Mouse (Mus musculus): ENCODE measurements at regions not wholly inside any gene's neighbourhood (a gene's known extent, or its start where the extent isn't known, plus 50 kb on each side); places are given as distances from the start of the nearest gene placed in this dataset.

- in situ Hi-C loops (cut with MboI; ENCODE audit: low pct_ligation_motif_present, low pct_unique_long_range_greater_than_20kb, low sequenced_read_pairs) = no loop called here
- H3K9me3 ChIP-seq (replicated peaks; ENCODE audit: low read length) = peaks cover 50% of the 10 kb centered on the region
- TF ChIP-seq IRF4 (IDR thresholded peaks at IDR 0.05; ENCODE audit: low read depth, low read length) (no peak), GABPA (IDR thresholded peaks at IDR 0.05; ENCODE audit: insufficient replicate concordance, low read depth, low read length) (no peak), CTCF (conservative IDR thresholded peaks at IDR 0.05 in 1 of 2, IDR thresholded peaks at IDR 0.05 in 1 of 2; ENCODE audit: low read depth in 2 of 2, low read length in 2 of 2) (no peak)
- H3K36me3 ChIP-seq (replicated peaks in 1 of 2; ENCODE audit: control insufficient read depth in 1 of 2, insufficient read depth in 1 of 2, low read length in 1 of 2) = no peaks in the 10 kb centered on the region
- no peaks in the 10 kb centered on the region for H3K79me2 ChIP-seq (replicated peaks; ENCODE audit: control insufficient read depth, extremely low read depth, insufficient read depth, poor library complexity, severe bottlenecking)
- no peaks in the 10 kb centered on the region for H3K27me3 ChIP-seq (replicated peaks)
- no peak overlapping the region for H3K4me3 ChIP-seq (replicated peaks in 1 of 3; ENCODE audit: low read depth in 2 of 3, low read length in 2 of 3, poor library complexity in 1 of 3)
- no peaks in the 10 kb centered on the region for H3K4me1 ChIP-seq (ENCODE audit: control insufficient read depth in 1 of 2, insufficient read depth in 2 of 2)
- H3K9ac ChIP-seq (ENCODE audit: insufficient read depth, low read depth) = no peak overlapping the region
- dilution Hi-C loops (cut with MboI; ENCODE audit: extremely low pct_ligation_motif_present, extremely low pct_unique_long_range_greater_than_20kb, low sequenced_read_pairs) = no loop called here
- H3K27ac ChIP-seq (ENCODE audit: insufficient read depth, low read depth) = no peak overlapping the region
- no peak overlapping the region for H3K4me2 ChIP-seq (ENCODE audit: insufficient read depth, low read depth, poor library complexity, severe bottlenecking)
- DNase-seq (ENCODE audit: extremely low read depth) = no peak
Measured at GRCm38 (mm10) chr7:78026992-78027615, 710.7 kb downstream of the Ntrk3 start.

DNA sequence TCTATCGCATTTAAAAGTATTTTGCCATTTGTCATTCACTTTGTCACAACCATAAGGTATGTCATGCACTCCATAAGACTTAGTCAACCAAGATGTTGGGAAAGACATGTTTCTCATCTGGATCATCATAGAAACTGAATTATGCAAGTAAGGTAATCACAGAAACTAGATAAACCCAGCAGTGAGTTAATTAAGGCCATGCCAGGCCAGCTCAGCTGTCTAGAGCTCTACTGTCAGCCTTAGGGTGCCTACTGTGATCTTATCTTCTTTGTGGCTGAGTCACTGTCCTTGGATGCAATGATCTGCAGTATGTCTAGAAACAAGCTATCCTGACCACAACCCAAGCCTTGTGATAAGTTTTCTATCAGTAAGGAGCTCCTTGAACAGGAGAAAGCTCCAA is 714.2 kb downstream of the Ntrk3 start:
- DNase-seq (ENCODE audit: extremely low read depth) = no peak
- Histone ChIP-seq H3K4me3 (replicated peaks in 1 of 3; ENCODE audit: low read depth in 2 of 3, low read length in 2 of 3, poor library complexity in 1 of 3) (no peak overlapping the region), H3K36me3 (replicated peaks in 1 of 2; ENCODE audit: control insufficient read depth in 1 of 2, insufficient read depth in 1 of 2, low read length in 1 of 2) (no peaks in the 10 kb centered on the region), H3K4me2 (ENCODE audit: insufficient read depth, low read depth, poor library complexity, severe bottlenecking) (no peak overlapping the region), H3K79me2 (replicated peaks; ENCODE audit: control insufficient read depth, extremely low read depth, insufficient read depth, poor library complexity, severe bottlenecking) (no peaks in the 10 kb centered on the region), H3K9ac (ENCODE audit: insufficient read depth, low read depth) (no peak overlapping the region), H3K9me3 (replicated peaks; ENCODE audit: low read length) (peaks cover 44% of the 10 kb centered on the region), H3K27ac (ENCODE audit: insufficient read depth, low read depth) (no peak overlapping the region), H3K27me3 (replicated peaks) (no peaks in the 10 kb centered on the region), H3K4me1 (ENCODE audit: control insufficient read depth in 1 of 2, insufficient read depth in 2 of 2) (no peaks in the 10 kb centered on the region)
- dilution Hi-C loops (cut with MboI; ENCODE audit: extremely low pct_ligation_motif_present, extremely low pct_unique_long_range_greater_than_20kb, low sequenced_read_pairs) (no loop called here), in situ Hi-C loops (cut with MboI; ENCODE audit: low pct_ligation_motif_present, low pct_unique_long_range_greater_than_20kb, low sequenced_read_pairs) (no loop called here)
- no peak for TF ChIP-seq CTCF (conservative IDR thresholded peaks at IDR 0.05 in 1 of 2, IDR thresholded peaks at IDR 0.05 in 1 of 2; ENCODE audit: low read depth in 2 of 2, low read length in 2 of 2)
- no peak for TF ChIP-seq USF2 (conservative IDR thresholded peaks at IDR 0.05; ENCODE audit: low read depth, low read length)

DNA sequence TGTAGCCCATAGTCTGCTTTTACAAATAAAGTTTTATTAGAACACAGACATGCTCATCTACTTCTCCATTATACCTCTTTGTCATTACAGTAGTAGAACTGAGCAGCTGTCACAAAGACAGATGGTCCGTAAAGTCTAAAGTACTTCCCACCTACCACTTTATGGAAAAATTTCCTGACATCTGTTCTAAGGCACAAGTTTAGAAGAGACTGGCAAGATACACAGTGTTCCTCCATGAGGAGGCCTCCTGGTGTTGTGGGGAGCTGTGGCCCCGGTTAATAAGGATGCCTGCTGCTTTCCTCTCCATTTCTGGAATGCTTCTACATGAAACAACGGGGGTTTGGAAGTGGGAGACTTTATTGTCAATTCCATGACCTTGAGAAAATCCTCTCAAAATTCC is 714.7 kb downstream of the Ntrk3 start:
- no peak overlapping the region for H3K27ac ChIP-seq (ENCODE audit: insufficient read depth, low read depth)
- no peak for DNase-seq (ENCODE audit: extremely low read depth)
- H3K4me3 ChIP-seq (replicated peaks in 1 of 3; ENCODE audit: low read depth in 2 of 3, low read length in 2 of 3, poor library complexity in 1 of 3) = no peak overlapping the region
- no peaks in the 10 kb centered on the region for H3K36me3 ChIP-seq (replicated peaks in 1 of 2; ENCODE audit: control insufficient read depth in 1 of 2, insufficient read depth in 1 of 2, low read length in 1 of 2)
- dilution Hi-C loops (cut with MboI; ENCODE audit: extremely low pct_ligation_motif_present, extremely low pct_unique_long_range_greater_than_20kb, low sequenced_read_pairs) = no loop called here
- no peaks in the 10 kb centered on the region for H3K79me2 ChIP-seq (replicated peaks; ENCODE audit: control insufficient read depth, extremely low read depth, insufficient read depth, poor library complexity, severe bottlenecking)
- no peak overlapping the region for H3K9ac ChIP-seq (ENCODE audit: insufficient read depth, low read depth)
- in situ Hi-C loops (cut with MboI; ENCODE audit: low pct_ligation_motif_present, low pct_unique_long_range_greater_than_20kb, low sequenced_read_pairs) = no loop called here
- H3K27me3 ChIP-seq (replicated peaks) = no peaks in the 10 kb centered on the region
- no peak overlapping the region for H3K4me2 ChIP-seq (ENCODE audit: insufficient read depth, low read depth, poor library complexity, severe bottlenecking)
- no peak for TF ChIP-seq PAX5 (IDR thresholded peaks at IDR 0.05; ENCODE audit: low read length)
- no peak for TF ChIP-seq JUN (IDR thresholded peaks at IDR 0.05; ENCODE audit: insufficient read depth, low read depth, low read length)
- no peak for TF ChIP-seq GABPA (IDR thresholded peaks at IDR 0.05; ENCODE audit: insufficient replicate concordance, low read depth, low read length)
- TF ChIP-seq RAD21 (IDR thresholded peaks at IDR 0.05; ENCODE audit: low read depth, low read length) = no peak
- TF ChIP-seq CHD2 (IDR thresholded peaks at IDR 0.05; ENCODE audit: low read length) = no peak
- no peak for TF ChIP-seq JUND (conservative IDR thresholded peaks at IDR 0.05; ENCODE audit: low read depth, low read length)
- TF ChIP-seq UBTF (IDR thresholded peaks at IDR 0.05; ENCODE audit: low read depth, low read length) = no peak
- TF ChIP-seq USF1 (IDR thresholded peaks at IDR 0.05; ENCODE audit: low read depth, low read length) = no peak
- no peak for TF ChIP-seq MXI1 (IDR thresholded peaks at IDR 0.05; ENCODE audit: low read depth, low read length)
- no peak for TF ChIP-seq TCF12 (IDR thresholded peaks at IDR 0.05; ENCODE audit: low read depth, low read length)
- no peak for TF ChIP-seq CHD1 (IDR thresholded peaks at IDR 0.05; ENCODE audit: low read depth, low read length)
- no peak for TF ChIP-seq ZNF384 (IDR thresholded peaks at IDR 0.05; ENCODE audit: low read depth, low read length)
- no peak for TF ChIP-seq KAT2A (IDR thresholded peaks at IDR 0.05; ENCODE audit: insufficient replicate concordance, low read length)
- no peak for TF ChIP-seq SIN3A (IDR thresholded peaks at IDR 0.05; ENCODE audit: low read length)
- no peak for TF ChIP-seq HCFC1 (IDR thresholded peaks at IDR 0.05; ENCODE audit: low read depth, low read length)
- TF ChIP-seq MYC (IDR thresholded peaks at IDR 0.05; ENCODE audit: low read depth, low read length) = no peak
- no peak for TF ChIP-seq ETS1 (conservative IDR thresholded peaks at IDR 0.05; ENCODE audit: low read depth, low read length)
- no peak for TF ChIP-seq USF2 (conservative IDR thresholded peaks at IDR 0.05; ENCODE audit: low read depth, low read length)
- no peaks in the 10 kb centered on the region for H3K4me1 ChIP-seq (ENCODE audit: control insufficient read depth in 1 of 2, insufficient read depth in 2 of 2)
- peaks cover 40% of the 10 kb centered on the region for H3K9me3 ChIP-seq (replicated peaks; ENCODE audit: low read length)
